Mouse (Mus musculus): ENCODE measurements around the gene Phxr2. TPM values are rescaled to one million over a fixed set of nuclear protein-coding genes. Genes with fewer than 3 reads are reported as not detected.

Gene Phxr2
- polyA plus RNA-seq, 1 experiment from 2014 or later = 0.21 TPM

DNA sequence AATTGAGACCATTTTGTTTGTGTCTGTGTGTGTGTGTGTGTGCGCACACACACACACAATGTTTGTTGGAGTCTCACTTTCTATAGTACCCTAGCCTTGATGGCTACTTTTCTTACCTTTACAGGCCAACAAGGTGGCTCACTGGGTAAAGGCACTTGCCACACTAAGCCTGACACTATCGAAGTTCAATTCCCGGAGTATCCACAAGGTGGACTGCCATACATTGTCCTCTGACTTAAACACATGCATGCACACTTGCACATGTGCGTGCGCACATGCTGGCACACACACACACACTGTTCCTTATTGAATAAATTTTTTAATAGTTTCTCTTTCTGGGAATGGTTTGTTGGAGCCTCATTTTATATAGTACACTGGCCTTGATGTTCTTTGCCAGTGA lies 30.7 kb upstream of the Phxr2 start:
- H3K9me3 ChIP-seq = no peaks in the 10 kb centered on the region
- H3K27ac ChIP-seq (replicated peaks) = no peak overlapping the region
- no peaks in the 10 kb centered on the region for H3K4me1 ChIP-seq
- H3K27me3 ChIP-seq (replicated peaks; ENCODE audit: low read depth, poor library complexity, severe bottlenecking) = no peaks in the 10 kb centered on the region
- DNase-seq (ENCODE audit: low spot score) = no peak
- no peak overlapping the region for H3K4me3 ChIP-seq
- peaks cover 39% of the 10 kb centered on the region for H3K36me3 ChIP-seq (replicated peaks)
- 92% methylated on average over 5 of the region's 5 CpGs for WGBS

GRCm38 (mm10) chr10:99154635-99155034 lies 28.5 kb upstream of the Phxr2 start:
- Histone ChIP-seq H3K27ac (replicated peaks) (no peak overlapping the region), H3K4me3 (no peak overlapping the region), H3K27me3 (replicated peaks; ENCODE audit: low read depth, poor library complexity, severe bottlenecking) (no peaks in the 10 kb centered on the region), H3K9me3 (no peaks in the 10 kb centered on the region), H3K36me3 (replicated peaks) (peaks cover 40% of the 10 kb centered on the region), H3K4me1 (no peaks in the 10 kb centered on the region)
- WGBS = 89% methylated on average over 8 of the region's 8 CpGs
- no peak for DNase-seq (ENCODE audit: low spot score)

DNA sequence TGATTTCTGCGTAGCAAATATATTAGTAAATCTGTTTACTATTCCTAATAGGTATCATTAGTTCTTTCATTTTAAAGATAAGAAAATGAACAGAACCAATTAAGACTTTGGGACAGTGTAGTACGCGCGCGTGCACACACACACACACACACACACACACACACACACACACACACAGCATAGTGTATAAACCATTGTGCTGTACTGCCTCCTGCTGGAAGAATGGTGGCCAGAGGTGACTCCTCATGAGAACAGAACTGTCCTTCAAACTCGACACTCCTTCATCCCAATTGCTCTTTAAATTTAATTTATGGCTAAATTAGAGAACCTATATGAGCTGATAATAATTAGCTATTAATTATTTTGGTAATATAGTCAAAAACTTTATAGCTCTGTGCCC lies 25.9 kb upstream of the Phxr2 start:
- DNase-seq (ENCODE audit: low spot score) = no peak
- 93% methylated on average over 6 of the region's 6 CpGs for WGBS
- Histone ChIP-seq H3K4me1 (no peaks in the 10 kb centered on the region), H3K4me3 (no peak overlapping the region), H3K27me3 (replicated peaks; ENCODE audit: low read depth, poor library complexity, severe bottlenecking) (no peaks in the 10 kb centered on the region), H3K27ac (replicated peaks) (no peak overlapping the region), H3K36me3 (replicated peaks) (peaks cover 40% of the 10 kb centered on the region), H3K9me3 (no peaks in the 10 kb centered on the region)

DNA sequence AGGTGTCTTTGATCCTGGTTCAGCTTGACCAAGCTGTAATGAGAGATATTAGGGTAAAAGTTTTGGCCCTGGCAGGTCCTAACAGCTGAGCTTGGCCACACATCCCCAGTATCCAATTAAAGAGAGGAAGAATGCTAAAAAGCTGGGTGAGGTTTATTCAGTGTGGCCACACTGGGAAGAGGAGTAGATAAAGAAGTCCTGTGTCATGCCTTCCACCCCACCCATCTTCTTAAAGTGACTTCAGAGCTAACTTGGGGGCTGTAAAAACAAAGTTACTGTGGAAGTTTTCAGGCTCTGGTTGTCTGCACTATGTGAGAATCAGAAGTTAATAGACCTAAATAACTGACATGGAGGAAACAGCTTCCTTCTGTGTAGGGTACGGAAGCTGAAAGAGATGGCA lies 25.5 kb upstream of the Phxr2 start:
- DNase-seq (ENCODE audit: low spot score) = no peak
- no peaks in the 10 kb centered on the region for H3K27me3 ChIP-seq (replicated peaks; ENCODE audit: low read depth, poor library complexity, severe bottlenecking)
- H3K4me3 ChIP-seq = no peak overlapping the region
- no peaks in the 10 kb centered on the region for H3K4me1 ChIP-seq
- WGBS = 92% methylated on average over 1 of the region's 1 CpGs
- H3K9me3 ChIP-seq = no peaks in the 10 kb centered on the region
- H3K36me3 ChIP-seq (replicated peaks) = peaks cover 37% of the 10 kb centered on the region
- no peak overlapping the region for H3K27ac ChIP-seq (replicated peaks)

DNA sequence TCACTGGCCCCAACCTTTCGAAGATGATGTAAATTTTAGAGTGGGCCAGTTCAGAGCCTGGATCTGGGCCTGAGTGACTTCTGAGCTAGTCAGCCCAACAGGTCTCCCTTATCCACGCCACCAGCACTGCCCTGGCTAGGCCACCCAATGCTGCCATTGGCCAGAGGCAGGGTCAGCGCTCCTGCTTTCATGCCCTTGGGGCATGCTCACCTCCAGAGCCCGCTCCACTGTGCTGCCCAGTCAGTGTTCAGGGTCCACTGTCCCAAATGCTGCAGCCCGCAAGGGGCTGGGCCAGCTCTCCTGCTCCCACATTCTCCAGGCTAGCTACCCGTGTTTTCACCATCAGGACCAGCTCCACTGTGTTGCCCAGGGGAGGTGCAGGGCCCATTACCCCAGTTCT lies 23.9 kb upstream of the Phxr2 start:
- H3K36me3 ChIP-seq (replicated peaks) = peaks cover 40% of the 10 kb centered on the region
- no peak for DNase-seq (ENCODE audit: low spot score)
- H3K9me3 ChIP-seq = no peaks in the 10 kb centered on the region

DNA sequence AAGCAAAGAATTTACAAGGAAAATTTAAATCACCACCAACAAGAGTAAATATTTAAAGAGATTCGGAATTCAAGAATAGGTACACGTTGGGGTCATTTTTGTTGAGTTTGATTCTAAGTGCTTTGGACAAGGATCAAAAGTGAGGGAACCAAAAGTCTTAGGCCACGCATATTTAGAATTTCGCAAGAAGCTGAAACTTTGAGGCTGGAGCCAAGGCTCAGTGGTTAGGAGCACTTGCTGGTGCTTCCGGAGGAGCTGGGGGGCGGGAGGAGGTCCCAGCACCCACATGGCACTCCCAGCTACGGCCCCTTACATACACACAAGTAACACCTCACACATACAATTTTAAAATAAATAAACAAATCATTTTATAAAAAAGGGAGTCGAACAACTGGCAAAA lies 20.5 kb upstream of the Phxr2 start:
- Histone ChIP-seq H3K4me1 (no peaks in the 10 kb centered on the region), H3K4me3 (no peak overlapping the region), H3K27me3 (replicated peaks; ENCODE audit: low read depth, poor library complexity, severe bottlenecking) (no peaks in the 10 kb centered on the region), H3K9me3 (no peaks in the 10 kb centered on the region), H3K27ac (replicated peaks) (no peak overlapping the region), H3K36me3 (replicated peaks) (peaks cover 39% of the 10 kb centered on the region)
- 94% methylated on average over 8 of the region's 8 CpGs for WGBS
- no peak for DNase-seq (ENCODE audit: low spot score)

More for the DNA sequence above, 23.9 kb upstream of the Phxr2 start:
- Histone ChIP-seq H3K4me1 (no peaks in the 10 kb centered on the region), H3K27me3 (replicated peaks; ENCODE audit: low read depth, poor library complexity, severe bottlenecking) (no peaks in the 10 kb centered on the region), H3K27ac (replicated peaks) (no peak overlapping the region), H3K4me3 (no peak overlapping the region)
- WGBS = 88% methylated on average over 6 of the region's 6 CpGs

DNA sequence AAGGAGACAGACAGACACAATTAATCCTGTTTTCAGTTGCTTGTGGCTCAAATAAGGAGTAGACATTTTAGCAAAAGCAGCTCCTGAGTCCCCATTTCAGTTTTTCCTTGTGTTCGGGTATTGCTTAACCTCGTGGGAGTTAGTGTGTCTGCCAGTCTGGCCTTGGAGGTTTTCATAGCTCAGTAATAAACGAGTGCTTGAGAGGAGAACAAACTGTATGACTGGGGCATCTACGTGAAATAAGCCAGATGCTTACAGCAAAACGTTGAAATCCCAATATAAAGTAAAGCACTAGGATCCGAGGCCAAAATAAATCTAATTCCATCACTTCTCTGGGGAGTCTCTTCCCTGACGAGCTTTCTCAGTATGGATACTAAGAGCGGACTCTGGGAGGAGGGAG lies 19.5 kb upstream of the Phxr2 start:
- Histone ChIP-seq H3K4me3 (no peak overlapping the region), H3K9me3 (no peaks in the 10 kb centered on the region), H3K36me3 (replicated peaks) (peaks cover 37% of the 10 kb centered on the region), H3K4me1 (no peaks in the 10 kb centered on the region), H3K27me3 (replicated peaks; ENCODE audit: low read depth, poor library complexity, severe bottlenecking) (no peaks in the 10 kb centered on the region), H3K27ac (replicated peaks) (no peak overlapping the region)
- no peak for DNase-seq (ENCODE audit: low spot score)
- 86% methylated on average over 8 of the region's 8 CpGs for WGBS

DNA sequence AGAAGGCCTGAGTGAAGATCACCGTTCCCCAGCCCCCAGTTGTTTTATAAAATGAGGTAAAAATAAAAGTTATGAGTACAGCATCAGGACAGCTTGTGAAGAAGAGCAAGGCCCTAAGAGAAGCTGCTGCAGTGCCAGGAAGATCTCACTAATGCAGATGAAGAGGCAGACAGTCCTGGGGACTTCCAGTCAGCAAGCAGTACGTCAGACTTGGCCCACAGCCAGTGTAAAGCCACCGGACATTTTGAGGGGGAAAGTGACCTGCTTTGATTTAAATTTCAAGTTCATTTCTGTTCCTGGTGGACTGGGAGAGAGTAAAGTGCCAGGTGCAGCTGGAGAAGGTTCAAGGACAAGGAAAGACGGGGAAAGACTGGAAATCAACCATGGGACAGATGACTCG lies 10.2 kb upstream of the Phxr2 start:
- Histone ChIP-seq H3K4me1 (no peaks in the 10 kb centered on the region), H3K9me3 (no peaks in the 10 kb centered on the region), H3K4me3 (no peak overlapping the region), H3K36me3 (replicated peaks) (peaks cover 62% of the 10 kb centered on the region), H3K27ac (replicated peaks) (no peak overlapping the region), H3K27me3 (replicated peaks; ENCODE audit: low read depth, poor library complexity, severe bottlenecking) (no peaks in the 10 kb centered on the region)
- no peak for DNase-seq (ENCODE audit: low spot score)
- 86% methylated on average over 5 of the region's 5 CpGs for WGBS

DNA sequence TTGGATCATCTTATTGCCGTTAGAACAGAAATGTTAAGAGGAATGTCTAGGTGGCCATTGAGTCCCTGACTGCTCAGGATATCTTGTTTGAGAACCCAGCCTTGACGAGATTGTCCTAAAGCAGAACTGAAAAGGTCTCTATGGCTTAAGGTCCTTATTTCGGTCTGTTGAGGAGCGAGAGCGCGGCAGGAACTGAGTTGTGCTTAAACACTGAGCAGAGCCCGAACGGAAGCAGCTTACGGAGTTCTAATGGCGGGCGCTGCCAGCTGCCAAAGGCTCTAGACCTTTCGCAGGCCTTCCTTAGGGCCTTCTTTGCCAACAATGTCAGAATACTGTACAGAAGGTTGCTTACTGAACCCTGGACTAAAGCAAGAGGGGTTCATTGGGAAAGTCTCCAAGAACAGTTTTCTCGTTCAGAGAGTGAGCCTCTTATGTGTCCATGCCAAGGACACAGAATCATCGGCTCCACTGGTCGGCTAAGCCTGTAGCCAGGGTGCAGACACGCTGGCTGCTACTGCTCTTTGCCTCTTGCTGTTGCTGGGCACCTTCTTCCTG lies 7.3 kb upstream of the Phxr2 start:
- H3K27ac ChIP-seq (replicated peaks) = no peak overlapping the region
- 93% methylated on average over 16 of the region's 16 CpGs for WGBS
- H3K4me3 ChIP-seq = no peak overlapping the region
- H3K27me3 ChIP-seq (replicated peaks; ENCODE audit: low read depth, poor library complexity, severe bottlenecking) = no peaks in the 10 kb centered on the region
- DNase-seq (ENCODE audit: low spot score) = no peak
- H3K9me3 ChIP-seq = no peaks in the 10 kb centered on the region
- peaks cover 4% of the 10 kb centered on the region; the same call in 1 of the 2 replicates for H3K4me1 ChIP-seq
- peaks cover 68% of the 10 kb centered on the region for H3K36me3 ChIP-seq (replicated peaks)

GRCm38 (mm10) chr10:99132595-99133272 lies 6.6 kb upstream of the Phxr2 start:
- H3K4me1 ChIP-seq = peaks cover 4% of the 10 kb centered on the region; the same call in 1 of the 2 replicates
- H3K4me3 ChIP-seq = no peak overlapping the region
- no peaks in the 10 kb centered on the region for H3K27me3 ChIP-seq (replicated peaks; ENCODE audit: low read depth, poor library complexity, severe bottlenecking)
- no peaks in the 10 kb centered on the region for H3K9me3 ChIP-seq
- peaks cover 73% of the 10 kb centered on the region for H3K36me3 ChIP-seq (replicated peaks)
- no peak for DNase-seq (ENCODE audit: low spot score)
- H3K27ac ChIP-seq (replicated peaks) = no peak overlapping the region
- 92% methylated on average over 11 of the region's 11 CpGs for WGBS

- no peaks in the 10 kb centered on the region for H3K9me3 ChIP-seq
- WGBS = 82% methylated on average over 6 of the region's 6 CpGs
- peaks cover 4% of the 10 kb centered on the region; the same call in 1 of the 2 replicates for H3K4me1 ChIP-seq
- no peaks in the 10 kb centered on the region for H3K27me3 ChIP-seq (replicated peaks; ENCODE audit: low read depth, poor library complexity, severe bottlenecking)
- H3K36me3 ChIP-seq (replicated peaks) = peaks cover 76% of the 10 kb centered on the region
- H3K4me3 ChIP-seq = no peak overlapping the region
- no peak for DNase-seq (ENCODE audit: low spot score)
- H3K27ac ChIP-seq (replicated peaks) = no peak overlapping the region
Observed at GRCm38 (mm10) chr10:99132189-99132588, 6.1 kb upstream of the Phxr2 start.

DNA sequence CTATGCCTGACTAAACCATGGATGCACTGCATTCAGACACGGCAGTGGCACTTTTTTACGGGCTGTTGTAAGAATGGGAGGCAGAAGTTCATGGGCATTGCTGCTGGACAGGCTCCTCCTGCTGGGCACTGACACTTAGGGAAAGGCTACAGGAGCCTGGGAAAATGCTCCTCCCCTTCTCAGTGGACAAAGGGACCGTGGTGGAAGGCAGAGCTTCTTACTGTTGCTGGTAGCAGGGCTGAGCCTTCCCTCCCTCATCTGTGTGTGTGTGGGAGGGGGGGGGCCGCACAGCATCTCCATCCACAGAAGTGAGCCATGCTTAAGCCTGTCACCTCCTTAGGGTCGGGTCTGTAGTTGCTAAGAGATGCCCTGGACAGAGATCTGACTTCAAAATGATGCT lies 5.2 kb upstream of the Phxr2 start:
- peaks cover 4% of the 10 kb centered on the region; the same call in 1 of the 2 replicates for H3K4me1 ChIP-seq
- no peak overlapping the region for H3K4me3 ChIP-seq
- no peaks in the 10 kb centered on the region for H3K27me3 ChIP-seq (replicated peaks; ENCODE audit: low read depth, poor library complexity, severe bottlenecking)
- peaks cover 76% of the 10 kb centered on the region for H3K36me3 ChIP-seq (replicated peaks)
- no peaks in the 10 kb centered on the region for H3K9me3 ChIP-seq
- H3K27ac ChIP-seq (replicated peaks) = no peak overlapping the region
- 72% methylated on average over 5 of the region's 5 CpGs for WGBS
- no peak for DNase-seq (ENCODE audit: low spot score)

DNA sequence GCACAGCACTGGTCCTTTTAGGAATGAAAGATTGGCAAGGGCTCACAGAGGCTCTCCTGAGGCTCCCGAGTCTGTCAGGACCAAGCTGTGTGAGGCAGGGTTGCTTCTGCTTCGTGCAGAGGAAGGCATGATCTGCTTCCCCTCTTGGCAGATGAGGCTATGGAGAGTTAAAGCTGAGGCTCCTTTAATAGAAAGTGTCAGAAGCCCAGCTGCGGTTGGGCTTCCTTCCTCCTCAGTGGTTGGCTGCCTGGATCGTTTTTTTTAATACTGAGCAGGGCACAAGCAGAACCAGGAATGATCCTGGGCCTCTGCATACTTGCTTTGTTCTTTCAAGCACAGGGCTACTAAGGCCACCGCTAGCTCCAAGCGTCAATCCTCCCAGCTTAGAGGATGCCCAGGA lies 4.5 kb upstream of the Phxr2 start:
- no peak for DNase-seq (ENCODE audit: low spot score)
- H3K4me1 ChIP-seq = peaks cover 4% of the 10 kb centered on the region; the same call in 1 of the 2 replicates
- peaks cover 74% of the 10 kb centered on the region for H3K36me3 ChIP-seq (replicated peaks)
- WGBS = 54% methylated on average over 6 of the region's 6 CpGs
- H3K27ac ChIP-seq (replicated peaks) = no peak overlapping the region
- no peaks in the 10 kb centered on the region for H3K9me3 ChIP-seq
- H3K27me3 ChIP-seq (replicated peaks; ENCODE audit: low read depth, poor library complexity, severe bottlenecking) = no peaks in the 10 kb centered on the region
- H3K4me3 ChIP-seq = no peak overlapping the region

Data from embryonic facial prominence, embryonic 10.5 days (tissue).